Mouse (Mus musculus) thymus, adult 2 months (tissue): ENCODE data around the gene Gm10282. TPM values are rescaled to one million over a fixed set of nuclear protein-coding genes. Genes with fewer than 3 reads are reported as not detected.

Source experiments
- DNase-seq: peaks from one replicate; pipeline ENCODE4 v3.0.0; 2021
- H3K27ac ChIP-seq: fragments of 200-500 bp; 2 replicates; pipeline ENCODE4 v1.5.1; 2012; ENCODE audit warnings: low read length, control low read depth; ENCODE audit not compliant: control insufficient read depth, insufficient read depth
- H3K27me3 ChIP-seq: fragments of 200-500 bp; 2 replicates; pipeline ENCODE4 v1.6.1; 2012; ENCODE audit warnings: mild to moderate bottlenecking, low read length, moderate library complexity, mixed read lengths; ENCODE audit not compliant: control insufficient read depth, insufficient read depth
- H3K36me3 ChIP-seq: fragments of 200-500 bp; 2 replicates; pipeline ENCODE4 v1.6.1; 2012; ENCODE audit warnings: mild to moderate bottlenecking, low read length, moderate library complexity; ENCODE audit not compliant: control insufficient read depth, insufficient read depth
- H3K4me1 ChIP-seq: fragments of 200-500 bp; replicated peaks from 2 replicates; pipeline ENCODE4 v1.6.1; 2012; ENCODE audit warnings: low read length; ENCODE audit not compliant: control insufficient read depth, insufficient read depth
- H3K4me3 ChIP-seq: fragments of 200-500 bp; 2 replicates; pipeline ENCODE4 v1.5.1; 2012; ENCODE audit warnings: mild to moderate bottlenecking, low read length, control low read depth, moderate library complexity; ENCODE audit not compliant: control insufficient read depth, insufficient read depth
- CTCF ChIP-seq: fragments of 200-500 bp; IDR thresholded peaks from 2 replicates; pipeline ENCODE4 v1.5.1; 2012; ENCODE audit warnings: mild to moderate bottlenecking, control low read depth, low read length, moderate library complexity, borderline replicate concordance; ENCODE audit not compliant: control insufficient read depth, poor library complexity, insufficient read depth; ENCODE audit errors: extremely low read depth
- POLR2A ChIP-seq: fragments of 200-500 bp; IDR thresholded peaks from 2 replicates; pipeline ENCODE4 v1.6.1; 2012; ENCODE audit warnings: mild to moderate bottlenecking, low read length, control low read depth, moderate library complexity; ENCODE audit not compliant: control insufficient read depth, poor library complexity, insufficient read depth; ENCODE audit errors: extremely low read depth
- WGBS: fragments of 180-500 bp; shearing (Covaris S2); methylation state at CpG from one replicate; pipeline ENCODE4 v1.1.7; 2018; 5-methylcytosine and 5-hydroxymethylcytosine counted together
- polyA plus RNA-seq: library from polyadenylated mRNA; depleted of rRNA; stranded (reverse); fragments of >200 nt; gene quantifications from 2 replicates; pipeline ENCODE4 v1.2.3, GENCODE M21; 2012

The Gm10282 gene
- polyA plus RNA-seq, 1 experiment, result 13.6 TPM

GRCm38 (mm10) chr8:72273807-72274206 lies 31.3 kb downstream of the Gm10282 start:
- 11% methylated on average over 5 of the region's 5 CpGs for WGBS
- no peak overlapping the region for H3K27ac ChIP-seq
- no peaks in the 10 kb centered on the region for H3K36me3 ChIP-seq
- no peaks in the 10 kb centered on the region for H3K27me3 ChIP-seq
- TF ChIP-seq POLR2A (no peak), CTCF (no peak)
- DNase-seq, result peak; percentile 29
- peaks cover 37% of the 10 kb centered on the region for H3K4me1 ChIP-seq
- H3K4me3 ChIP-seq, result no peak overlapping the region

- no peak overlapping the region for H3K4me3 ChIP-seq
- 100% methylated on average over 1 of the region's 1 CpGs for WGBS
- H3K4me1 ChIP-seq, result peaks cover 38% of the 10 kb centered on the region
- no peak for TF ChIP-seq CTCF
- TF ChIP-seq POLR2A, result no peak
- no peak overlapping the region for H3K27ac ChIP-seq
- DNase-seq, result no peak
- H3K36me3 ChIP-seq, result no peaks in the 10 kb centered on the region
- H3K27me3 ChIP-seq, result no peaks in the 10 kb centered on the region; the same call in 1 of the 2 replicates
Measured at GRCm38 (mm10) chr8:72273111-72273770, 31.8 kb downstream of the Gm10282 start.

- WGBS, result 4% methylated on average over 3 of the region's 3 CpGs
- peak; percentile 87 for DNase-seq
- peaks cover 35% of the 10 kb centered on the region for H3K4me1 ChIP-seq
- TF ChIP-seq POLR2A (no peak), CTCF (peak; percentile 87)
- no peak overlapping the region for H3K27ac ChIP-seq
- no peaks in the 10 kb centered on the region; the same call in 1 of the 2 replicates for H3K27me3 ChIP-seq
- H3K4me3 ChIP-seq, result no peak overlapping the region
- no peaks in the 10 kb centered on the region for H3K36me3 ChIP-seq
Measured at GRCm38 (mm10) chr8:72272361-72272760, 32.7 kb downstream of the Gm10282 start.

GRCm38 (mm10) chr8:72271691-72272090 lies 33.4 kb downstream of the Gm10282 start:
- Histone ChIP-seq H3K27me3 (no peaks in the 10 kb centered on the region; the same call in 1 of the 2 replicates), H3K27ac (no peak overlapping the region), H3K4me1 (peaks cover 29% of the 10 kb centered on the region), H3K36me3 (no peaks in the 10 kb centered on the region), H3K4me3 (no peak overlapping the region)
- TF ChIP-seq POLR2A (no peak), CTCF (no peak)
- DNase-seq, result no peak
- 81% methylated on average over 3 of the region's 3 CpGs for WGBS

- no peak for TF ChIP-seq POLR2A
- TF ChIP-seq CTCF, result no peak
- DNase-seq, result no peak
- no peak overlapping the region for H3K4me3 ChIP-seq
- no peak overlapping the region for H3K27ac ChIP-seq
- H3K36me3 ChIP-seq, result no peaks in the 10 kb centered on the region
- H3K27me3 ChIP-seq, result no peaks in the 10 kb centered on the region; the same call in 1 of the 2 replicates
- peaks cover 27% of the 10 kb centered on the region for H3K4me1 ChIP-seq
- WGBS, result 91% methylated on average over 11 of the region's 11 CpGs
Measured at GRCm38 (mm10) chr8:72271051-72271660, 33.9 kb downstream of the Gm10282 start.

GRCm38 (mm10) chr8:72270606-72271005 lies 34.5 kb downstream of the Gm10282 start:
- H3K4me3 ChIP-seq, result no peak overlapping the region
- TF ChIP-seq POLR2A (no peak), CTCF (no peak)
- no peak overlapping the region for H3K27ac ChIP-seq
- no peak for DNase-seq
- peaks cover 31% of the 10 kb centered on the region for H3K4me1 ChIP-seq
- 85% methylated on average over 12 of the region's 12 CpGs for WGBS
- H3K27me3 ChIP-seq, result no peaks in the 10 kb centered on the region; the same call in 1 of the 2 replicates
- no peaks in the 10 kb centered on the region for H3K36me3 ChIP-seq

- H3K4me1 ChIP-seq, result peaks cover 18% of the 10 kb centered on the region
- H3K36me3 ChIP-seq, result no peaks in the 10 kb centered on the region
- no peak overlapping the region for H3K27ac ChIP-seq
- no peaks in the 10 kb centered on the region; the same call in 1 of the 2 replicates for H3K27me3 ChIP-seq
- no peak overlapping the region for H3K4me3 ChIP-seq
- no peak for DNase-seq
- TF ChIP-seq CTCF (no peak), POLR2A (no peak)
- WGBS, result 20% methylated on average over 15 of the region's 15 CpGs
Measured at GRCm38 (mm10) chr8:72268356-72268755, 36.7 kb downstream of the Gm10282 start.
